Mouse (Mus musculus) CH12.LX (cell line): ENCODE measurements at regions not wholly inside any gene's neighbourhood (a gene's known extent, or its start where the extent isn't known, plus 50 kb on each side); places are given as distances from the start of the nearest gene placed in this dataset.

ENCODE experiments used
- DNase-seq: peaks from one replicate; pipeline ENCODE4 v3.0.0-alpha.2; 2013; ENCODE audit errors: extremely low read depth
- H3K27ac ChIP-seq: 2 replicates; pipeline ENCODE4 v1.5.1; 2012; ENCODE audit warnings: low read depth, mild to moderate bottlenecking, control low read depth, moderate library complexity; ENCODE audit not compliant: insufficient read depth
- H3K27me3 ChIP-seq: replicated peaks from 2 replicates; pipeline ENCODE3; 2012; ENCODE audit warnings: inconsistent platforms
- H3K36me3 ChIP-seq, 2 experiments: replicated peaks in 1 of 2; 2 replicates each; pipeline versions ENCODE3 to v1.6.1; 2012; ENCODE audit warnings: inconsistent platforms in 1 of 2, low read length in 1 of 2, mild to moderate bottlenecking in 1 of 2, mixed read lengths in 1 of 2, moderate library complexity in 1 of 2; ENCODE audit not compliant: control insufficient read depth in 1 of 2, insufficient read depth in 1 of 2
- H3K4me1 ChIP-seq, 2 experiments: 2 replicates each; pipeline ENCODE4 v1.6.1; 2012; ENCODE audit warnings: inconsistent platforms in 1 of 2, moderate library complexity in 1 of 2; ENCODE audit not compliant: insufficient read depth in 2 of 2, control insufficient read depth in 1 of 2
- H3K4me2 ChIP-seq: 2 replicates; pipeline ENCODE4 v1.6.1; 2012; ENCODE audit warnings: low read depth, mild to moderate bottlenecking, control low read depth; ENCODE audit not compliant: poor library complexity, insufficient read depth, severe bottlenecking
- H3K4me3 ChIP-seq, 3 experiments: fragments of 150-350 bp in 1 of 3; sonication (generic) in 1 of 3; replicated peaks in 1 of 3; 2 replicates each; pipeline versions ENCODE3 to v1.5.1; 2011 to 2012; ENCODE audit warnings: low read depth in 2 of 3, low read length in 2 of 3, mild to moderate bottlenecking in 2 of 3, moderate library complexity in 2 of 3, control low read depth in 1 of 3, improper control_type of control experiment in 1 of 3, inconsistent platforms in 1 of 3, mixed read lengths in 1 of 3; ENCODE audit not compliant: poor library complexity in 1 of 3
- H3K79me2 ChIP-seq: replicated peaks from 2 replicates; pipeline ENCODE4 v1.6.1; 2012; ENCODE audit warnings: mild to moderate bottlenecking, moderate library complexity; ENCODE audit not compliant: control insufficient read depth, poor library complexity, insufficient read depth, severe bottlenecking; ENCODE audit errors: extremely low read depth
- H3K9ac ChIP-seq: 2 replicates; pipeline ENCODE4 v1.6.1; 2012; ENCODE audit warnings: low read depth, mild to moderate bottlenecking, control low read depth, moderate library complexity; ENCODE audit not compliant: insufficient read depth
- H3K9me3 ChIP-seq: replicated peaks from 2 replicates; pipeline ENCODE3; 2012; ENCODE audit warnings: low read length, inconsistent platforms, mixed read lengths
- CHD1 ChIP-seq: IDR thresholded peaks from 2 replicates; pipeline ENCODE4 v1.6.1; 2012; ENCODE audit warnings: low read depth, low read length, improper control_type of control experiment, inconsistent platforms
- CTCF ChIP-seq, 2 experiments: IDR thresholded peaks in 1 of 2; conservative IDR thresholded peaks in 1 of 2; 2 replicates each; pipeline ENCODE4 v1.5.1; 2011 to 2012; ENCODE audit warnings: low read depth in 2 of 2, low read length in 2 of 2, improper control_type of control experiment in 1 of 2, inconsistent platforms in 1 of 2, mild to moderate bottlenecking in 1 of 2, moderate library complexity in 1 of 2
- E2F4 ChIP-seq: IDR thresholded peaks from 2 replicates; pipeline ENCODE4 v1.6.1; 2011; ENCODE audit warnings: low read depth, low read length, improper control_type of control experiment; ENCODE audit not compliant: insufficient replicate concordance
- ELF1 ChIP-seq: IDR thresholded peaks from 2 replicates; pipeline ENCODE4 v1.6.1; 2014; ENCODE audit warnings: low read depth, mild to moderate bottlenecking, inconsistent platforms, low read length, improper control_type of control experiment
- GABPA ChIP-seq: IDR thresholded peaks from 2 replicates; pipeline ENCODE4 v1.6.1; 2012; ENCODE audit warnings: low read depth, low read length, improper control_type of control experiment, inconsistent platforms; ENCODE audit not compliant: insufficient replicate concordance
- HCFC1 ChIP-seq: IDR thresholded peaks from 2 replicates; pipeline ENCODE4 v1.6.1; 2012; ENCODE audit warnings: low read depth, mild to moderate bottlenecking, inconsistent platforms, low read length, improper control_type of control experiment
- IRF4 ChIP-seq: IDR thresholded peaks from 2 replicates; pipeline ENCODE4 v1.6.1; 2014; ENCODE audit warnings: low read depth, mild to moderate bottlenecking, inconsistent platforms, low read length, improper control_type of control experiment
- JUN ChIP-seq: IDR thresholded peaks from 2 replicates; pipeline ENCODE4 v1.6.1; 2011; ENCODE audit warnings: low read depth, mild to moderate bottlenecking, low read length, improper control_type of control experiment, moderate library complexity; ENCODE audit not compliant: insufficient read depth
- JUND ChIP-seq: conservative IDR thresholded peaks from 2 replicates; pipeline ENCODE4 v1.6.1; 2011; ENCODE audit warnings: low read depth, low read length, improper control_type of control experiment
- MAFK ChIP-seq: IDR thresholded peaks from 2 replicates; pipeline ENCODE4 v1.6.1; 2011; ENCODE audit warnings: low read length, improper control_type of control experiment; ENCODE audit not compliant: insufficient replicate concordance
- MAX ChIP-seq: IDR thresholded peaks from 2 replicates; pipeline ENCODE4 v1.6.1; 2011; ENCODE audit warnings: low read length, improper control_type of control experiment
- MAZ ChIP-seq: IDR thresholded peaks from 2 replicates; pipeline ENCODE4 v1.6.1; 2012; ENCODE audit warnings: low read depth, mild to moderate bottlenecking, inconsistent platforms, low read length, improper control_type of control experiment, moderate library complexity
- MEF2A ChIP-seq: IDR thresholded peaks from 2 replicates; pipeline ENCODE4 v1.6.1; 2014; ENCODE audit warnings: low read depth, mild to moderate bottlenecking, inconsistent platforms, low read length, improper control_type of control experiment, borderline replicate concordance
- MYC ChIP-seq: IDR thresholded peaks from 2 replicates; pipeline ENCODE4 v1.6.1; 2011; ENCODE audit warnings: low read depth, mild to moderate bottlenecking, improper control_type of control experiment, low read length
- NRF1 ChIP-seq: IDR thresholded peaks from 2 replicates; pipeline ENCODE4 v1.6.1; 2014; ENCODE audit warnings: low read depth, mild to moderate bottlenecking, inconsistent platforms, low read length, improper control_type of control experiment, moderate library complexity
- PAX5 ChIP-seq: IDR thresholded peaks from 2 replicates; pipeline ENCODE4 v1.6.1; 2012; ENCODE audit warnings: low read length, inconsistent platforms, mixed read lengths
- POLR2A ChIP-seq: IDR thresholded peaks from 2 replicates; pipeline ENCODE4 v1.6.1; 2011; ENCODE audit warnings: low read depth, mild to moderate bottlenecking, improper control_type of control experiment, low read length
- RCOR1 ChIP-seq: conservative IDR thresholded peaks from 2 replicates; pipeline ENCODE4 v1.6.1; 2012; ENCODE audit warnings: low read depth, mild to moderate bottlenecking, inconsistent platforms, low read length, improper control_type of control experiment
- SIN3A ChIP-seq: IDR thresholded peaks from 2 replicates; pipeline ENCODE4 v1.6.1; 2012; ENCODE audit warnings: low read length, improper control_type of control experiment, inconsistent platforms
- SMC3 ChIP-seq: IDR thresholded peaks from 2 replicates; pipeline ENCODE4 v1.6.1; 2011; ENCODE audit warnings: low read depth, low read length, improper control_type of control experiment
- TBP ChIP-seq: conservative IDR thresholded peaks from 2 replicates; pipeline ENCODE4 v1.6.1; 2011; ENCODE audit warnings: low read depth, low read length, improper control_type of control experiment
- USF2 ChIP-seq: conservative IDR thresholded peaks from 2 replicates; pipeline ENCODE4 v1.6.1; 2011; ENCODE audit warnings: low read depth, low read length, improper control_type of control experiment
- ZC3H11A ChIP-seq: IDR thresholded peaks from 2 replicates; pipeline ENCODE4 v1.6.1; 2012; ENCODE audit warnings: low read depth, mild to moderate bottlenecking, inconsistent platforms, low read length, improper control_type of control experiment
- ZKSCAN1 ChIP-seq: IDR thresholded peaks from 2 replicates; pipeline ENCODE4 v1.6.1; 2012; ENCODE audit warnings: low read depth, inconsistent platforms, low read length, improper control_type of control experiment, borderline replicate concordance
- dilution Hi-C: fragments of 300-500 bp; cut with MboI; formaldehyde crosslinking; loops from 2 replicates; pipeline ENCODE4 v1.14.3; 2020; ENCODE audit warnings: low sequenced_read_pairs; ENCODE audit not compliant: extremely low pct_unique_long_range_greater_than_20kb, extremely low pct_ligation_motif_present
- in situ Hi-C: fragments of 300-500 bp; cut with MboI; formaldehyde crosslinking; loops from 3 replicates; pipeline ENCODE4 v1.14.3; 2019; ENCODE audit warnings: low sequenced_read_pairs, low pct_ligation_motif_present, low pct_unique_long_range_greater_than_20kb, mixed read lengths

DNA sequence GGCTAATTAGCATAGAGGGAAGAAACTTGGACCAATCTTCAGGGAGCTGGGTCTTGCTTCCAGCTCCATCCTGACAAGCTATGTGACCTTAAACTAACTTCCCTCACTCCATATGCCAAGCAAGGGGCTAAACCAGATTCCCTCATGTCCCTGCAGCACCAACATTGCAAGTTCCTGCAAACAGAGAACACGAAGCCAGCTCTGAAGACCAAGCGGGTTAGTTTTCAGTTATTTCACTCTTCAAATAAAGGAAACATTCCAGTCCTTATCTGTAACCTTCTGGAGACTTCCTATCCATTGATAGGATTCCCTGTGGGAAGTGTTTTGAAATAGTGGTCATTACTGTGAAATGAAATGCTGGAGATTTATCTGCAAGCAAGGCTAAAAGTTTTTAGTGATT lies 64.4 kb upstream of the Tspan2 start:
- TF ChIP-seq GABPA (no peak), CHD1 (no peak), TBP (no peak), ZKSCAN1 (no peak), PAX5 (no peak), CTCF (conservative IDR thresholded peaks at IDR 0.05 in 1 of 2, IDR thresholded peaks at IDR 0.05 in 1 of 2; ENCODE audit: low read depth in 2 of 2, low read length in 2 of 2) (no peak), E2F4 (no peak), ZC3H11A (no peak), IRF4 (no peak), MAX (no peak), RCOR1 (no peak), NRF1 (no peak)
- Histone ChIP-seq H3K4me1 (peaks cover 5 to 25% of the 10 kb centered on the region in 2 experiments), H3K9me3 (peaks cover 2% of the 10 kb centered on the region), H3K9ac (no peak overlapping the region), H3K79me2 (no peaks in the 10 kb centered on the region), H3K27me3 (no peaks in the 10 kb centered on the region), H3K27ac (no peak overlapping the region), H3K4me3 (no peak overlapping the region), H3K36me3 (no peaks in the 10 kb centered on the region), H3K4me2 (no peak overlapping the region)
- dilution Hi-C loops, result no loop called here
- no peak for DNase-seq
- in situ Hi-C loops, result no loop called here

DNA sequence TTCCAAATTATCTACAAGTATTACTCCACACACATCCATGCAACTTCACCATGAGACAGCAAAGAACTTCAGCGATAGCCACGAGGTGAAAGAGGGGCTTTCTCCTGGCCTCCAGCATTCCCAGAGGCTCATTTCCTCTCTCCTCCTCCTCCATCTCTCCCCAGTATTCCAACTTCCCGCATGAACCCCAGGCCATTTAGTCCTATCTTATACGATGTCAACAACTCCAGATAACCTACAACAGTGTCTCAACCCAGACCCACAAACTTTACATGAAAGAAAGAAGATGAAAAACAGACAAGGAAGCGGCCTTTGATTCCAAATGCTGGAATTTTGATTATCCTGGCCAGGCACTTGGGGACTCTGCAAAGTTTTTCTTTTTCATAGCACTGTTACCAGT lies 63.8 kb upstream of the Tspan2 start:
- Histone ChIP-seq H3K79me2 (no peaks in the 10 kb centered on the region), H3K9me3 (peaks cover 2% of the 10 kb centered on the region), H3K4me3 (no peak overlapping the region), H3K27ac (no peak overlapping the region), H3K4me2 (no peak overlapping the region), H3K27me3 (no peaks in the 10 kb centered on the region), H3K9ac (no peak overlapping the region), H3K4me1 (peaks cover 7 to 31% of the 10 kb centered on the region in 2 experiments), H3K36me3 (no peaks in the 10 kb centered on the region)
- in situ Hi-C loops, result no loop called here
- no peak for DNase-seq
- dilution Hi-C loops, result no loop called here
- TF ChIP-seq USF2 (no peak), JUND (no peak), PAX5 (no peak), SIN3A (no peak), MAX (no peak), MEF2A (no peak), JUN (no peak), MAFK (no peak), SMC3 (no peak), HCFC1 (no peak), MAZ (no peak), CTCF (conservative IDR thresholded peaks at IDR 0.05 in 1 of 2, IDR thresholded peaks at IDR 0.05 in 1 of 2; ENCODE audit: low read depth in 2 of 2, low read length in 2 of 2) (no peak), ELF1 (no peak), POLR2A (no peak), ZC3H11A (no peak), MYC (no peak)
